Mouse (Mus musculus) mesoderm, embryonic 11.5 days (tissue): Measurements from ENCODE around the gene Thyn1.

ENCODE experiments used
- DNase-seq: peaks from one replicate; pipeline ENCODE4 v3.0.0-alpha.2; 2012; ENCODE audit warnings: low read depth, low spot score

The Thyn1 gene

GRCm38 (mm10) chr9:27029828-27030762, 30.6 kb downstream of the Thyn1 start, which contains the start of the genes Vps26b and Ncapd3:
Gene Vps26b, minus strand, starts transcription at chr9:27030065.
Gene Ncapd3, plus strand, starts transcription at chr9:27030175.
- peak; percentile 99 for DNase-seq

GRCm38 (mm10) chr9:27030763-27031100, 31.2 kb downstream of the Thyn1 start:
- no peak for DNase-seq

GRCm38 (mm10) chr9:27043892-27044291, 44.4 kb downstream of the Thyn1 start:
- no peak for DNase-seq

GRCm38 (mm10) chr9:27049492-27049891, 50.0 kb downstream of the Thyn1 start:
- no peak for DNase-seq
